In the genomic region with DNA sequence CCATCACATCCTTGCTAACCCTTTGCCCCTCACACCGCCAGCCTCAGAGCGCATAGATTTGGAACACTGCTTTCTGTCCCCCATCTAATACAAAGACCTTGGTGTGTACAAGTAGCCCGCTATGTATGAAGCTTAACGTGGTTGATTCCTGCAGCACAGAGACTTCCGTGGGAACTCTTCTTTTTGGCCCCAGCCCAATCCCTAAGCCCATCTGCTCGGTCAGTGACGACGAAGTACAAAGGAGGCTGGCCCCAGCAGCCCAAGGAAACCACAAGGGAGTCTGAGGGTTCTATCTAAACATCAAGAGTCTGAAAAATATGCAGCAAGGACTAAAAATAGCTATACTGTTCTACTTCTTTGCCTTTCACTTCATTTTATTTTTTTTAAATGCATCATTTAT, we compare ENCODE assay signal across 11 mouse cellular contexts.
A peak's percentile ranks its signal among the peaks of the same experiment; 100 is the strongest.
DNase-seq lines count a peak whose midpoint lies in the region; ATAC-seq lines count a peak whose summit lies in the region.
"Had no signal": no experiment of that assay in that cellular context is flagged by ENCODE, and none has a peak within 500 bp of the region (broad histone marks: within the 10 kb centered on the region; RNA-seq: fewer than 3 reads in every experiment).

No protein-coding gene starts in this region.

- no peak overlapping the region for H3K9ac ChIP-seq in kidney, embryonic 15.5 days
- H3K9ac ChIP-seq: liver, embryonic 12.5 days had no signal

- H3K9me3 ChIP-seq in kidney, embryonic 15.5 days (replicated peaks) = no peaks in the 10 kb centered on the region
- H3K9me3 ChIP-seq: forebrain, embryonic 10.5 days; liver, embryonic 12.5 days had no signal

- 81% methylated on average over 8 of the region's 8 CpGs for WGBS in kidney, embryonic 15.5 days

- no peak overlapping the region for H3K27ac ChIP-seq in kidney, embryonic 15.5 days
- H3K27ac ChIP-seq: forebrain, embryonic 10.5 days; liver, embryonic 12.5 days had no signal

- ATAC-seq in kidney, embryonic 15.5 days (replicated peaks; ENCODE audit: low FRiP score) = no peak
- ATAC-seq: liver, embryonic 12.5 days; Patski had no signal

- no peaks in the 10 kb centered on the region for H3K4me1 ChIP-seq in kidney, embryonic 15.5 days
- H3K4me1 ChIP-seq: forebrain, embryonic 10.5 days; liver, embryonic 12.5 days had no signal

- no peak overlapping the region for H3K4me2 ChIP-seq in kidney, embryonic 15.5 days
- H3K4me2 ChIP-seq: liver, embryonic 12.5 days had no signal

- DNase-seq in cerebellum, postnatal 14 days = peak; percentile 13 to 17
- no peak for DNase-seq in cerebellum, adult 18-20 months
- DNase-seq in kidney, postnatal 10 days = peak; percentile 27
- peak; percentile 11 for DNase-seq in right cerebral cortex, postnatal 14 days
- no peak for DNase-seq in right cerebral cortex, postnatal 36 days (ENCODE audit: low spot score in 2 of 2)
- no peak for DNase-seq in natural killer cell, adult 2 months (ENCODE audit: low spot score in 2 of 2)
- DNase-seq in layer of hippocampus, adult 18-20 months (ENCODE audit: low spot score in 2 of 2) = no peak

- H3K36me3 ChIP-seq in kidney, embryonic 15.5 days = no peaks in the 10 kb centered on the region
- H3K36me3 ChIP-seq: forebrain, embryonic 10.5 days; liver, embryonic 12.5 days had no signal

- no peaks in the 10 kb centered on the region for H3K27me3 ChIP-seq in kidney, embryonic 15.5 days
- H3K27me3 ChIP-seq: liver, embryonic 12.5 days had no signal

- H3K4me3 ChIP-seq in kidney, embryonic 15.5 days (replicated peaks) = no peak overlapping the region
- H3K4me3 ChIP-seq: forebrain, embryonic 10.5 days; liver, embryonic 12.5 days had no signal

Comparison
In these comparisons a context has a peak if more than half of its experiments do, and no peak if none do; other contexts are left out.
1. DNase-seq: peak in cerebellum, postnatal 14 days (2 of 2), kidney, postnatal 10 days (single experiment) and right cerebral cortex, postnatal 14 days (single experiment); none in cerebellum, adult 18-20 months (0 of 2), right cerebral cortex, postnatal 36 days (0 of 2), natural killer cell, adult 2 months (0 of 2) and layer of hippocampus, adult 18-20 months (0 of 2).